Mouse (Mus musculus) heart, adult 2 months (tissue): ENCODE data around the gene Ankar. TPM values are rescaled to one million over a fixed set of nuclear protein-coding genes. Genes with fewer than 3 reads are reported as not detected.
A peak's percentile ranks its signal among the peaks of the same experiment; 100 is the strongest.

Experiments
- DNase-seq, 2 experiments: peaks; one replicate each; pipeline ENCODE4 v3.0.0; 2021
- H3K27ac ChIP-seq: fragments of 200-600 bp; 2 replicates; pipeline ENCODE4 v1.8.1; 2022
- H3K27me3 ChIP-seq: fragments of 200-500 bp; 2 replicates; pipeline ENCODE4 v1.6.1; 2012; ENCODE audit warnings: mild to moderate bottlenecking, low read length, inconsistent platforms, mixed read lengths; ENCODE audit not compliant: control insufficient read depth, insufficient read depth
- H3K36me3 ChIP-seq: fragments of 200-500 bp; 2 replicates; pipeline ENCODE4 v1.6.1; 2012; ENCODE audit warnings: low read length, inconsistent platforms; ENCODE audit not compliant: control insufficient read depth, insufficient read depth
- H3K4me1 ChIP-seq: fragments of 200-500 bp; 2 replicates; pipeline ENCODE4 v1.6.1; 2011; ENCODE audit warnings: low read length; ENCODE audit not compliant: control insufficient read depth, insufficient read depth
- H3K4me3 ChIP-seq: fragments of 200-600 bp; 2 replicates; pipeline ENCODE4 v1.8.1; 2022
- H3K79me2 ChIP-seq: fragments of 200-500 bp; replicated peaks from 2 replicates; pipeline ENCODE4 v1.6.1; 2012; ENCODE audit warnings: mild to moderate bottlenecking, inconsistent platforms, low read length, moderate library complexity, mixed read lengths; ENCODE audit not compliant: control insufficient read depth, insufficient read depth
- H3K9ac ChIP-seq: fragments of 200-500 bp; 2 replicates; pipeline ENCODE4 v1.6.1; 2012; ENCODE audit warnings: low read depth, mild to moderate bottlenecking, control low read depth, inconsistent platforms, low read length, mixed read lengths
- CTCF ChIP-seq: fragments of 200-600 bp; IDR thresholded peaks from 2 replicates; pipeline ENCODE4 v1.8.1; 2022; ENCODE audit warnings: antibody characterized with exemption, mild to moderate bottlenecking, moderate library complexity
- EP300 ChIP-seq: fragments of 200-500 bp; IDR thresholded peaks from 2 replicates; pipeline ENCODE4 v1.6.1; 2011; ENCODE audit warnings: low read depth, low read length, control low read depth; ENCODE audit not compliant: insufficient read depth
- POLR2A ChIP-seq: fragments of 200-500 bp; IDR thresholded peaks from 2 replicates; pipeline ENCODE4 v1.6.1; 2011; ENCODE audit warnings: mild to moderate bottlenecking, low read depth, low read length, control low read depth; ENCODE audit not compliant: insufficient read depth
- WGBS: fragments of 180-500 bp; shearing (Covaris S2); methylation state at CpG from one replicate; pipeline ENCODE4 v1.1.7; 2018; 5-methylcytosine and 5-hydroxymethylcytosine counted together
- intact Hi-C: fragments of 180-260 bp; cut with DNase I; formaldehyde crosslinking; loops from one replicate; pipeline ENCODE4 v1.15.1; 2025
- polyA plus RNA-seq: library from polyadenylated mRNA; depleted of rRNA; stranded (reverse); fragments of >200 nt; gene quantifications from 2 replicates; pipeline ENCODE4 v1.2.3, GENCODE M21; 2012
- total RNA-seq, 2 experiments: library from RNA; stranded (reverse); gene quantifications; 2 replicates each; pipeline ENCODE4 v1.2.3; 2021

Gene Ankar
- total and polyA plus RNA-seq, 3 experiments = not detected

GRCm38 (mm10) chr1:72609887-72610877 is 90.2 kb downstream of the Ankar start:
- TF ChIP-seq CTCF (peak; percentile 18; the same call in 1 of the 2 replicates), POLR2A (no peak)

GRCm38 (mm10) chr1:72609129-72609528 is 91.2 kb downstream of the Ankar start:
- H3K79me2 ChIP-seq = no peaks in the 10 kb centered on the region
- H3K9ac ChIP-seq = no peak overlapping the region
- no peaks in the 10 kb centered on the region for H3K27me3 ChIP-seq
- H3K4me3 ChIP-seq = no peak overlapping the region
- no peak overlapping the region for H3K27ac ChIP-seq
- no peaks in the 10 kb centered on the region for H3K4me1 ChIP-seq
- intact Hi-C loops = no loop called here
- no peak for TF ChIP-seq EP300
- TF ChIP-seq POLR2A = no peak
- no peak for TF ChIP-seq CTCF
- no peaks in the 10 kb centered on the region for H3K36me3 ChIP-seq
- DNase-seq = no peak
- WGBS = 82% methylated on average over 10 of the region's 10 CpGs

More at GRCm38 (mm10) chr1:72609887-72610877, 90.2 kb downstream of the Ankar start:
- Histone ChIP-seq H3K9ac (no peak overlapping the region), H3K4me1 (no peaks in the 10 kb centered on the region), H3K4me3 (no peak overlapping the region), H3K79me2 (no peaks in the 10 kb centered on the region), H3K27ac (no peak overlapping the region), H3K27me3 (no peaks in the 10 kb centered on the region), H3K36me3 (no peaks in the 10 kb centered on the region)
- DNase-seq = no peak
- intact Hi-C loops = no loop called here
- WGBS = 91% methylated on average over 23 of the region's 23 CpGs

GRCm38 (mm10) chr1:72606186-72606673 is 94.1 kb downstream of the Ankar start:
- intact Hi-C loops = no loop called here
- Histone ChIP-seq H3K36me3 (no peaks in the 10 kb centered on the region), H3K4me1 (peaks cover 1% of the 10 kb centered on the region; the same call in 1 of the 2 replicates)

GRCm38 (mm10) chr1:72602803-72603202 is 97.6 kb downstream of the Ankar start:
- intact Hi-C loops = no loop called here
- Histone ChIP-seq H3K27ac (no peak overlapping the region; the same call in 1 of the 2 replicates), H3K79me2 (no peaks in the 10 kb centered on the region), H3K4me1 (peaks cover 12% of the 10 kb centered on the region), H3K27me3 (no peaks in the 10 kb centered on the region), H3K36me3 (no peaks in the 10 kb centered on the region), H3K4me3 (no peak overlapping the region), H3K9ac (no peak overlapping the region)
- WGBS = 88% methylated on average over 5 of the region's 5 CpGs
- no peak for DNase-seq
- no peak for TF ChIP-seq CTCF
- no peak for TF ChIP-seq POLR2A
- no peak for TF ChIP-seq EP300

More at GRCm38 (mm10) chr1:72606186-72606673, 94.1 kb downstream of the Ankar start:
- H3K27me3 ChIP-seq = no peaks in the 10 kb centered on the region
- H3K79me2 ChIP-seq = no peaks in the 10 kb centered on the region
- H3K27ac ChIP-seq = no peak overlapping the region
- no peak overlapping the region for H3K4me3 ChIP-seq
- DNase-seq = no peak
- H3K9ac ChIP-seq = no peak overlapping the region
- TF ChIP-seq CTCF (no peak), EP300 (no peak), POLR2A (no peak)
- 92% methylated on average over 12 of the region's 12 CpGs for WGBS

DNA sequence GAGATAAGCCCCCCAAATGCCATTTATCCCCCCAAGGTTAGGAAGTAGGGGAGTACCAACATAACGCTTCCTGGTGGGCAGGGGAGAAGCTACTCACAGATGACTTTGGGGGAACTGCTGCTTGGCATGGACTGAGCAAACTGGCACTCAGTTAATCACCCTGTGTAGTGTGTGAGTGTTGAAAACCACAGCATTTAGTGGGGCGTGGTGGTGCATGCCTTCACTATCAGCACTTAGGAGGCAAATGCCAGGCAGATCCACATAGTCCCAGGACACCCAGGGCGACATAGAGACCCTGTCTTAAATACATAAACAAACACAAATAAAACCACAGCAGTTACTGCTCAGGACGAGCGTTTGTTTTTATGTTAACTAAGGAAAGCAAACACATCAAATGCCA is 98.2 kb downstream of the Ankar start:
- Histone ChIP-seq H3K27me3 (no peaks in the 10 kb centered on the region), H3K79me2 (no peaks in the 10 kb centered on the region), H3K4me1 (peaks cover 12% of the 10 kb centered on the region), H3K9ac (no peak overlapping the region), H3K36me3 (no peaks in the 10 kb centered on the region), H3K4me3 (no peak overlapping the region), H3K27ac (no peak overlapping the region; the same call in 1 of the 2 replicates)
- TF ChIP-seq POLR2A (no peak), EP300 (no peak), CTCF (no peak)
- intact Hi-C loops = no loop called here
- DNase-seq = no peak
- 69% methylated on average over 5 of the region's 5 CpGs for WGBS

GRCm38 (mm10) chr1:72601233-72601632 is 99.1 kb downstream of the Ankar start:
- no peak overlapping the region for H3K27ac ChIP-seq
- no peaks in the 10 kb centered on the region for H3K27me3 ChIP-seq
- WGBS = 81% methylated on average over 7 of the region's 7 CpGs
- TF ChIP-seq EP300 (no peak), POLR2A (no peak)
- H3K9ac ChIP-seq = no peak overlapping the region
- H3K36me3 ChIP-seq = no peaks in the 10 kb centered on the region
- intact Hi-C loops = no loop called here
- no peak overlapping the region for H3K4me3 ChIP-seq
- peaks cover 12% of the 10 kb centered on the region for H3K4me1 ChIP-seq
- no peaks in the 10 kb centered on the region for H3K79me2 ChIP-seq
- DNase-seq = no peak
